Mouse (Mus musculus) cerebellum, adult 2 months (tissue): ENCODE results near the gene Gabrb1. TPM values are rescaled to one million over a fixed set of nuclear protein-coding genes. Genes with fewer than 3 reads are reported as not detected.

Experiments
- DNase-seq, 2 experiments: peaks; one replicate each; pipeline ENCODE4 v3.0.0; 2021
- H3K27ac ChIP-seq: fragments of 200-500 bp; 2 replicates; pipeline ENCODE4 v1.5.1; 2012; ENCODE audit warnings: low read length, control low read depth, inconsistent platforms; ENCODE audit not compliant: insufficient read depth
- H3K27me3 ChIP-seq: fragments of 200-500 bp; 2 replicates; pipeline ENCODE4 v1.6.1; 2012; ENCODE audit warnings: inconsistent platforms, mild to moderate bottlenecking, low read length, moderate library complexity; ENCODE audit not compliant: control insufficient read depth, insufficient read depth
- H3K4me1 ChIP-seq: fragments of 200-500 bp; 2 replicates; pipeline ENCODE4 v1.6.1; 2011; ENCODE audit warnings: low read length; ENCODE audit not compliant: control insufficient read depth, insufficient read depth
- H3K4me3 ChIP-seq: fragments of 200-500 bp; replicated peaks from 2 replicates; pipeline ENCODE3; 2011; ENCODE audit warnings: mild to moderate bottlenecking, low read depth, low read length, control low read depth; ENCODE audit not compliant: insufficient read depth
- CTCF ChIP-seq: fragments of 200-500 bp; IDR thresholded peaks from 2 replicates; pipeline ENCODE4 v1.5.1; 2011; ENCODE audit warnings: low read depth, mild to moderate bottlenecking, control low read depth, low read length, moderate library complexity, borderline replicate concordance; ENCODE audit not compliant: insufficient read depth
- POLR2A ChIP-seq: fragments of 200-500 bp; IDR thresholded peaks from 2 replicates; pipeline ENCODE4 v1.6.1; 2011; ENCODE audit warnings: low read length, control low read depth, borderline replicate concordance; ENCODE audit not compliant: insufficient read depth
- WGBS: fragments of 180-500 bp; shearing (Covaris S2); methylation state at CpG from one replicate; pipeline ENCODE4 v1.1.7; 2018; 5-methylcytosine and 5-hydroxymethylcytosine counted together
- polyA plus RNA-seq: library from polyadenylated mRNA; depleted of rRNA; stranded (reverse); fragments of >200 nt; gene quantifications from 2 replicates; pipeline ENCODE4 v1.2.3, GENCODE M21; 2012

Gabrb1 gene
- polyA plus RNA-seq, 1 experiment, result 10.4 TPM

DNA sequence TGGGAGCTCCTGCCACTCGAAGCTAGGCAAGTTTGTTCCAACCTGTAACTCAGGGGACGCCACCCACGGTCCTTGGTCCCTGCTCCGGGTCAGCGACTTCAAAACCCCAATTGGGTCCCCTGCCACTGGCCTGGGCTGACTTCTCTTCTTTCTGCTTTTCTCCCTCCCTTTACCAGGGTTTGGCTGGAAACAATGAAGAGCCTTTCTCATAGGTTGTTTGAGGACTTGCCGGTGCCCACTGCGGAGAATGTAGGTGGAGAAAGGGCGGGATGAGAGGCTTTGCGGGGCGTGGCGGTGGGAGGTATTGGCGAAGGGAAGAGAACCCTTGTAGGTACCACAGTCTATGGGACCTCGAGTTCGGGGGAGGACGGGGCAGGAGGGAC lies 193 bp downstream of the Gabrb1 start, which contains the start of gene Gabra4:
Gene Gabra4 (minus strand): TSS at position 194 of the 383 bp plus-strand sequence.
- Histone ChIP-seq H3K27ac (no peak within 1 kb of the TSS), H3K4me1 (no peaks in the 10 kb centered on the region), H3K27me3 (no peaks in the 10 kb centered on the region), H3K4me3 (peak within 1 kb of the TSS; percentile 64)
- under 1% methylated on average over 15 of the region's 15 CpGs for WGBS
- no peak for TF ChIP-seq POLR2A
- no peak for TF ChIP-seq CTCF
- peak; percentile 42 to 59 for DNase-seq

DNA sequence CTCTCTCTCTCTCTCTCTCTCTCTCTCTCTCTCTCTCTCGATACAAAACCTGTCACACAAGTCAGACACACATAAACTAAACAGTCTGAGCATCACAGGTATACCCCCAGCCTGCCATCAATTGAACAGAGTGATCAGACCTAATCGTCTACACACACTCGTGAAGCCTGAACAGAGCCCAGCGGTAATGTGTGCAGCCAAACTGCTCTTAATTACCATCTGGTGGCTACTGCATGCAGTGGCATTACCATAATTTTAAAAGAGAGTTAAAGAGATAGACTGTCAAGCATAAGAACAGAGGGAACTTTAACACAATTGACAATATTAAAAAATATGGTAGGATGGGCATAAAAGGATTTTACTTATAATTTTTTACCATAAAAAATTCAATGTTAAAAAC lies 7.7 kb downstream of the Gabrb1 start:
- no peaks in the 10 kb centered on the region for H3K27me3 ChIP-seq
- WGBS, result 35% methylated on average over 4 of the region's 4 CpGs
- no peak overlapping the region for H3K27ac ChIP-seq
- TF ChIP-seq CTCF, result no peak
- H3K4me1 ChIP-seq, result no peaks in the 10 kb centered on the region
- no peak for DNase-seq
- no peak overlapping the region for H3K4me3 ChIP-seq

DNA sequence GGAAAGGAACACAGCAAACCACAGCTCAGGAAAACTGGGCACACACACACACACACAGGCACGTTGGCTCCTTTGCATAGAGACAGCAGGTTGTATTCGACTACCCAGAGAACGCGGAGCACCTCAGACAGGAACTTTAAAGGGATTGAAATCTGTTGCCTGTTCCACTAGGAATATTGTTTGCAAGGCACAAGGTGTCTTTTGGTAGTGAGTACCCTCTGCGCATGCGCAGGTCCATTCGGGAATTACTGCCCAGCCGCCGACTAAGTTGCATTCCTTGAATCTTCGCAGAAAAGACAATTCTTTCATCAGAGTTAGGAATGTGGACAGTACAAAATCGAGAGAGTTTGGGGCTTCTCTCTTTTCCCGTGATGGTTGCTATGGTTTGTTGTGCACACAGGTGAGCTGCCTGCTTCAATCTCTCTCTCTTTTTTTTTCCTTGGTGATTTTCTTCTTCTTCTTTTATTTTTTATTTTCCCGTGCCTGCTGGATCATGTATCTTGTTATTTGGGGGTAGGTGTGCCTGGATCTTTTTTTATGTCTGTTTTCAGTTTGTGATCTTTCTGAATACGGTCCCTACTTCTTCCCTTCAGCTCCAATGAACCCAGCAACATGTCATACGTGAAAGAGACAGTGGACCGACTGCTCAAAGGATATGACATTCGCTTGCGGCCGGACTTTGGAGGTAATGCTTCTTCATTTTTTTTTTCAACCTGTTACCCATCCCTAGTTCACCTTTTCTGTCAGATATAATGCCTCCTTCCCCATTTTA lies 42.0 kb downstream of the Gabrb1 start:
- DNase-seq, result peak; percentile 77 to 78
- WGBS, result under 1% methylated on average over 19 of the region's 19 CpGs
- no peak for TF ChIP-seq CTCF
- TF ChIP-seq POLR2A, result no peak
- peak overlapping the region; percentile 72 for H3K4me3 ChIP-seq
- no peak overlapping the region for H3K27ac ChIP-seq
- H3K27me3 ChIP-seq, result no peaks in the 10 kb centered on the region
- no peaks in the 10 kb centered on the region for H3K4me1 ChIP-seq

DNA sequence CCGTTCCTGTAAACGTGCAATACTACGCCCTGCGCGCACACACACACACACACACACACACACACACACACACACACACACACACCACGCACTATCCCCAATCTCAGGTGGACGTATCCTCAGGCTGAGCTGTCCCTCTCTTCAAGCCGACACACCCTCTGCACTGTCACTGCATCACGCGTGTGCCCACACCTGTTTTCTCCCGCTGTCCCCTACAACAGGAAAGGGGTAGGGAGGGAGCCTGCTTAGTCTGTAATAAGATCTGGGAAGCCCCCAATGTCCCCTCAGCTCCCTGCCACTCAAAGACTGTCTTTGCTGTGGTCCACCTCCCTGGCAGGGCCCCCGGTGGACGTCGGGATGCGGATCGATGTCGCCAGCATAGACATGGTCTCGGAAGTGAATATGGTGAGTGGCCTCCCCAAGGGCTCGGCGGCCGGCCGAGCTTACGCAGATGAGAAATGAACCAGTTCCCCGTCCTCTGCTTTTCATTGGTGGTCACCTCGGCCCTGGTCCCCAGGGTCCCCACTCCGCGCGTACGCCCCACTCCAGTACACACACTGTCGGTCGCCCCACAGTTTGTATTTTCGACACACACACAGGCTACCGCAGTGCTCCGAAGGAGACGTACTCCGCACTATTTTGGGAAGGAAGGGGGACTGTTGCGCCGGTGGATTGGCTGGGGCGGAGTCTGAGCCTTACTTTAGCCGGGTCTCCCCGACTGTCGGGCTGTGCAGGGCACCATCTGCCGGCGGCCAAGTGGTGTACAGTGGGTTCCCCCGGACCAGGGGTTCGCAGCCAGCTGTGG lies 42.8 kb downstream of the Gabrb1 start:
- WGBS, result under 1% methylated on average over 46 of the region's 46 CpGs
- H3K4me3 ChIP-seq, result peak overlapping the region; percentile 72
- no peaks in the 10 kb centered on the region for H3K4me1 ChIP-seq
- peak; percentile 71 to 75 for DNase-seq
- H3K27me3 ChIP-seq, result no peaks in the 10 kb centered on the region
- H3K27ac ChIP-seq, result no peak overlapping the region; the same call in 1 of the 2 replicates
- TF ChIP-seq POLR2A, result no peak
- TF ChIP-seq CTCF, result peak; percentile 27; the same call in 1 of the 2 replicates

DNA sequence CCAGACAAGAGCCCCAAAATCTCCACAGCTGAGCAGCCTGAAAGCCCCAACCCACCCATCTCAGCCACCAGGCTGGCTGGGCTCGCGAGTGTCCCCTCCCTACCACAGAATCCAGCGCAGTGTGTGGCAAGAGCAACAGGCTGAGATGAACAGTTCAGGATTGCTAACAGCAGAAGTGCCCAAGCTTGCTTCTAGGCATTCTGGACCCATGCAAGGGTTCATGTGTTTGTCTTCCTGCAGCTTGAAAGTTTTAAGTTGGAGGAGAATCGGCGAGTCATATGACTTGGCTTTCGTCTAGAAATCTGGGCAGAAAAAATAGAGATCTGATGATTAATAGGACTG lies 43.3 kb downstream of the Gabrb1 start:
- H3K4me3 ChIP-seq, result peak overlapping the region; percentile 72
- no peaks in the 10 kb centered on the region for H3K27me3 ChIP-seq
- TF ChIP-seq POLR2A, result no peak
- TF ChIP-seq CTCF, result no peak
- DNase-seq, result no peak
- 4% methylated on average over 6 of the region's 6 CpGs for WGBS
- H3K4me1 ChIP-seq, result no peaks in the 10 kb centered on the region
- H3K27ac ChIP-seq, result no peak overlapping the region

DNA sequence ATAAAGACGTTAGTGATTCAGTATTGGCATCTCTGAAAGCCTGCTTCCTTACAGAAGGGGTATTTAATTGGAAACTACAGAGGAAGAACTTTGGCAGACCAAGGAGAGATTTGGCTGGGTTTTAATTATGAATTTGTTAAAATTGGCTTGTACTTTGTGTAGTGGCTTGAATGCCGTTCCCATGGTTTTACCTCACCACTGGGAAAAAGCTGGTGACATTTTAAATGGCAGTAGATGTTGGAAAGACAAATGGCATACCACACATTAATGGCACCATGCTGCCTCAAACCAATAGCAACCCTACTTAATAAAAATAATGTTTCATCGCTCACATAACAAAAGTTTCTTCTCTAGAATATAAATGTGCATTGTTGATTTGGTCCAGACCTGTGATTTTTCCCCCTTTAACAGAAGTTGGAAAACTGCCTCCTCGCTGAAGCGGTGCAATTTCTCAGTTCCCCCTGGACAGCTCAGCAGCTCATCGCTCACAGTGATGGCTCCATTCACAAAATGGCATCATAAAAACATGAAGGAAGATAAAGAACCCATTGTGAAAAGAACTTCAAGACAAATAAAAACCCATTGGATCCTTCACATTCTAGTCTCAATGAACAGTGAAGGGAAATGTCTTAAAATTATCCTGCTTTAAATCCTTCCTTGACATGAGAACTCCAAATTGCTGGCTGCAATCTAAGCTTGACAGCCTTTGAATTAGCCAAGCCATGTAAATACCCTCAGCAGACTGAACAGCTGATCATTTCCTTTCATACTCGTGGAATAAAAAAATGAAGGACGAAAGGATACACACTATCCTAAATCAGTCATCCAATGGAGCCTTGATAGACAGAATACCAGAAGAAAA lies 75.2 kb downstream of the Gabrb1 start:
- DNase-seq, result peak in 1 of 2 experiments; percentile 53
- Histone ChIP-seq H3K27me3 (no peaks in the 10 kb centered on the region), H3K4me3 (no peak overlapping the region), H3K27ac (no peak overlapping the region), H3K4me1 (peaks cover 3% of the 10 kb centered on the region; the same call in 1 of the 2 replicates)
- WGBS, result 43% methylated on average over 8 of the region's 8 CpGs
- TF ChIP-seq CTCF (no peak), POLR2A (no peak)

DNA sequence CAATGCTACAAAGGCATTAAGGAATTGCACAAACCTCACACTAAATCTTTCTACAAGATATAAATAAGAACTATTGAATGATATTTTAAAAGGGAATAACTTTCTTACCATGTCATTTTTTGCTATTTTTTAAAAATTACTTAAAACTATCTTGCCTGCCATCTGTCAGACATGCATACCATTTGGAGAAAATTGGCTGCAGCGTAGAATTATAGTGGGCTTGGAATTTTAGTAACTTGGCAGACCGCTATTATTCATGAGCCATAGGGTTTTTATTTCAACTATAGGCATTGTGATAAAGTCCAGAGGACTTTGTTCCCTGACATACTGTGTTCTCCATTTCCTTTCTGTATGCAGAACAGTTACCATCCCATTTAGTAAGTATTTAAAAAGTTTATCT lies 89.5 kb downstream of the Gabrb1 start:
- DNase-seq, result no peak
- H3K4me1 ChIP-seq, result no peaks in the 10 kb centered on the region
- TF ChIP-seq POLR2A (no peak), CTCF (no peak)
- no peak overlapping the region for H3K4me3 ChIP-seq
- no peaks in the 10 kb centered on the region for H3K27me3 ChIP-seq
- 50% methylated on average over 2 of the region's 2 CpGs for WGBS
- no peak overlapping the region for H3K27ac ChIP-seq

DNA sequence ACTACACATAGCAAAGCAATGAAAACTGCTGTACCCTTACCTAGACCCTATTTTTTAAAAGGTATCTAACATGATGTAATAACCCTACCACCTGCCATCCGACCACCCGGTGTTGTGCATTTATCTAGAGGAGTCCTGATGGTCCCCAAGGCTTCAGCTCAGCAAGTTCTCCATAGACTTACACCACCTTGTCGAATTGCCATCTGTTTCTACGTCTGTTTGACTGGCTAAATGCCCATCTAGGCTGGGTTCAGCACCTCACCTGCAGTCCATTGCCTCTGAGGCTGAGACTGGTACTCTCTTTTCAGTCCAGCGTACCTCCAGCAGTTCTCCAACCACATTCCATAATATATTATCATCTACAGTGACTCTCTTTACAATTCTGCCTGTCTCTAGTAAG lies 96.1 kb downstream of the Gabrb1 start:
- TF ChIP-seq CTCF (no peak), POLR2A (no peak)
- WGBS, result 15% methylated on average over 5 of the region's 5 CpGs
- peak; percentile 87 to 96 for DNase-seq
- Histone ChIP-seq H3K4me3 (no peak overlapping the region), H3K27me3 (no peaks in the 10 kb centered on the region), H3K27ac (no peak overlapping the region), H3K4me1 (peaks cover 6% of the 10 kb centered on the region; the same call in 1 of the 2 replicates)
